Mouse (Mus musculus) cerebellum, postnatal 14 days (tissue): ENCODE data around the gene Cct3.
"Not testable (repeated sequence)": the region's sequence is repeated elsewhere in the genome, so short reads cannot be mapped to it uniquely, and the experiment has no call there.

ENCODE experiments used
- DNase-seq, 2 experiments: peaks; one replicate each; pipeline ENCODE4 v3.0.0; 2021; ENCODE audit warnings: mixed read lengths in 2 of 2

The Cct3 gene

DNA sequence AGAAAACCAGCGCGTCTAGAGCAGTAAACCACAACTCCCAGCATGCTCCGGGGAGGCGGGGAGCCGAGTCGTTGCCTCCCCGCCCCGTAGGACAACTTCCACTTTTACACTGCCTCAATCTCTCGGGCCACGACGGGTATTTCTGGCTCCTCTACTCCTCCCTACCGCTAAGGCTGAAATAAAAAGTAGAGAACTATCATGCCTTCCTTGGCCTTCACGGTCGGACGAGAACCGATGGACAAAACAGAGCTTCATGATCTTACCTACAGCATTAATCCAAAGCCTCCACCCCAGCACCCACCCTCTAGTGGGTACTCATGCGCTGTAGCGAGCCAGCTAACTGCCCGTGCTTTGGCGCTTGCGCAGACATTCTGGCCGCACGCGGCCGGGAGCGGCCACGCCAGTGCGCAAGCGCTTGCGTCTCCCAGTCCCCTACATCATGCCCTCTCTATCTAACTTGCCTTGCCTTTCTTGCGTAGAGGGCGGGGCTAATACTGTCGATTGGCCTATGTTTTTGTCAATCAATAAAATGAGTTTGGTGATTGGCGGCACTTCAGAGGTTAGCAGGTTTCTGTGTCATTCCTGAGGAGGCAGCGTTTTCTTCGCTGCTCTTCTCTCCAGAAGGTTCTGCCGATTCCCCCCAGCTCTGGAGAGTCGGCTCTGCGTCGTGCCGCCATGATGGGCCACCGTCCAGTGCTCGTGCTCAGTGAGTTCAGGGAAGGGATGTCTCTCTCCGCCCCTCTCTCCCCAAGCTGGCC is at the start of gene Cct3, which contains the start of gene Tsacc:
Gene Cct3, plus strand, starts transcription at position 556 of the 758 bp plus-strand sequence.
Gene Tsacc, minus strand, starts transcription at position 439 of the 758 bp plus-strand sequence.
- peak; percentile 96 to 98 for DNase-seq

DNA sequence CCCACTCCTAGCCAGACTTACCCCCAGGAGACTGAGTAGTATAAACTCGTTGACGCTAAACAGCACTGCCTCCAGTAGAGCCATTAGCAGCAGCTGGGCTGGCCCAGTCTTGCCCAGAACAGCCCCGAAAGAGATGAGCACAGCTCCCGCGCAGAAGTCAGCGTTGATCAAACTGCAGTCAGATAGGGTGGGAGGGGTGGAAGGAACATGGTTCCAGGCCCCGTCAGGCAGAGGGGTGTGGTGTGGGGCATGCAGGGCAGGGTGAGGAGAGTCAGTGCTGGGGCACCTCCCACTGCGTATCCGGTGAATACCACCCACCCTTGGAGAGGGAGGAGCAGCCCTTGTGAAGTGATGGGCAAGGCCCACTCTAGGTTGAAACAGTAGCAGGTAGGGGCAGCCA is 49.2 kb upstream of the Cct3 start:
- no peak for DNase-seq

DNA sequence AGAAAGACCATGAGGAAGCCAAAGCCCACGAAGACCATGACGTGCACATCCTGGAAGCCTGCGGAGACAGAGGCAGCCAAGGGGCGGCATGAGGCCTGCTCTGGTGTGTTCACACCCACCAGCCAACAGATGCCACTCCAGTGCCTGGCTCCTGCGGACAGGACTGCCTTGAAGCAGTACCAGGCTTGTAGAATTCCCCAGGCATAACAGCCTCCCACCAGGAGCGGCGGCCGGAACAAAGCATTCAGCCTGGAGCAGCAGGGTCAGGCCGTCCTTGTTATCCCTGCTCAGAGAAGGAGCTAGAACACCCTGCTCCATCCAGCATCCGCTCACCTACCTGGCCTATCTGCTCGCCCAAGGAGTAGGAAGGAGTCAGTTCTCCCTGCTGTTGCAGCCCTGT is 48.5 kb upstream of the Cct3 start:
- DNase-seq = peak in 1 of 2 experiments; percentile 43

DNA sequence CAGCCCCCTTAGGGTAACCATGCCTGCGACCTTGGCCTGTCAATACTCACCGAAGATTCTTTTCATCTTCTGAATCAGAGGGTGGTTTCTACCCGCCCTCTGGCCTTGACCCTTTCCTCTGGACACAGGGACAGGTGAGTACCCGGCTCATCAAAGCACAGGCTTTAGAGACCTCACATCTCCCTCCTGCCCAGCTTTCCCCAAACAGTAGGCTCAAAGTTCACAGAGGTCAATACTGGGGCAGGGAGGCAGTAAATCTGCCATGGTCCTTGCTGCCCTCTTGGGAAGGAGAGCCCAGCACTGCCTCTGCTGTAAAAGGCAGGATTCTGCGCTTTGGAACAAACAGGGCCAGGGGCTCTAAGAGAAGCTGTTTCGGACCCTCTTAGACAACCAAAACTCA is 44.2 kb upstream of the Cct3 start:
- DNase-seq = no peak

DNA sequence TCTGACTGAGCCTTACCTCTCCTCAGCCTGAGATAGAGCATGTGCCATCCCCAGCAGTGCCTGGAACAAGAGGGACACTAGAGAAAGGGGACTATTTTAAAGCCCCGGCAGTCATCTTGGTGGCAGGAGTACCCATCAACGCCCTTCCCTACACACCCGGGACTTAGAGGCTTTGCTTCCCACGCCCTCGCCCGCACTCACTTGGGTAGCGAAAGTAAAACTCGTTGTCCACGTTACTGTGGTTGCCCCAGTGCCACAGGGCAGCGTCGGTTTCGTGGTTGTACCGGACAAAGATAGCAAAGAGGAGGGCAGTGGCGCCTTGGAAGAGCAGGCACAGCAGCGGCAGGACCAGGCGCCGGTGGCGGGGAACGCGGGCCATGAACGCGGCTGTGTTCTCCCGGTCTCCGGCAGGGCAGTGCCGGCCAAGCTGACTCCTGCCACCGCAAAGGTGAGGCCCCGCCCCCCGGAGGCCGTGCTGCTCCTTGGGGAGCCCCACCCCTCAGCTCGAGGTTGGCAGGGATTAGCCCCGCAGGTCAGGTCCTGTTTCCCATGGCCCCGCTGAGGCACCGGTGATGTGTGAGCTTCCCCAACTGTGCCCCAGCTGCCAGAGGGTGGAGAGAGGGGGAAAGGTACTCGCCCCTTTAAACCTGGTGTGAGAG is 42.5 kb upstream of the Cct3 start, which contains the start of gene Rhbg:
Gene Rhbg, minus strand, starts transcription at position 442 of the 659 bp plus-strand sequence.
- DNase-seq = peak; percentile 56 to 63

DNA sequence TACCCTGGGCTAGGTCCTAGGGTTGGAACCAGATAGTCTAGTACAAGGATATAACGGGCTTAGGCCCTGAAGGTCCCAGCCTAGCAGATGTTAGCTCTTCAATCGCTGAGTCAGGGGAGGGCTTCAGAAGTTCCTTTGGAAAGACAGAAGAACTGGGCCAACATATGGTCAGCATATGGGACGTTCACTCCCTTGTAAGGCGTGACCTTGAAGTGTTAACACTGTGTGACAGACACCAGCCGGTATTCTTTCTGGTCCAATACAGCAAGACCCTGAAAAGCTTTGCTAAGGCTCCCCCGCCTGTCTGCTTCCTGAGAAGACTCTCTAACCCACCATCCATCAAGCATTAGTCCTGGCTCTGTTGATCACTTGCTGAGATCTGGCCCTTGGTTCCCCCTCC is 41.0 kb upstream of the Cct3 start:
- DNase-seq = no peak

DNA sequence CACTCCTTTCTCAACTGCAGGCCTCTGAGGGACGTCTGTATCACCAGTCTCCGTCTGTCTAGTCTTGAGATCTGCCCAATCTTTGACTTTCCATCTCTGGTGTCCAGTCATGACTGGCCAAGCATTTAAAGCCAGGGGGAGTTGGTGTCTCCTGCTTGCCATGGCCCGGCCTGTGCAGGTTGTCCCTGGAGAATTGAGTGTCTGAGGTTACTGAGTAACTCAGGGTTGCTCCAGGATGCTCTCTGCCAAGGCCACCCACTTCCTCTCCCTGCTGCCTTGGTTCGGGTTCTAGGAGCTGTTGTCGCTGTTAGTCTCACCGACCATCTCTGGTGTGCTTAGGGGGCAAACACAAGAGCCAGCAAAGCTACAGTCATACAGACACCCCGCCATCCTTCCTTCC is 40.5 kb upstream of the Cct3 start:
- DNase-seq = no peak

DNA sequence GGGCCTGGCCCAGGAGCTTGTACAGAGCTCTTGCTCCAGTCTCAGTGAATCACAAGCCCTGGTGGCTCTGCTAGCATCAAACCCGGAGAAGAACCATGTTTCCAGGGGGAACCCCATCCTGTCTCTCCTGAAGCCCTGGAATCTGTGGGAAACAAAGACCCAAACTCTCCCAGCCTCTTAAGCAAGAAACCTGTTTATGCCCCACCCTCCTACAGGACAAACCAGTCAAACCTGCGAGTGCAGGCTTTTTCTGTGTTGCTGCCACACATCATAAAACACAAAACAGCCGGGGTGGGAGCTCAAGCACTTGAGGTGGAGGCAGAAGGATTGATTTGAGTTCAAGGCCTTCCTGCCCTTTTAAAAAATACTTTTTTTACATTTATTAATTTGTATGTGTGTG is 34.6 kb upstream of the Cct3 start:
- no peak for DNase-seq

DNA sequence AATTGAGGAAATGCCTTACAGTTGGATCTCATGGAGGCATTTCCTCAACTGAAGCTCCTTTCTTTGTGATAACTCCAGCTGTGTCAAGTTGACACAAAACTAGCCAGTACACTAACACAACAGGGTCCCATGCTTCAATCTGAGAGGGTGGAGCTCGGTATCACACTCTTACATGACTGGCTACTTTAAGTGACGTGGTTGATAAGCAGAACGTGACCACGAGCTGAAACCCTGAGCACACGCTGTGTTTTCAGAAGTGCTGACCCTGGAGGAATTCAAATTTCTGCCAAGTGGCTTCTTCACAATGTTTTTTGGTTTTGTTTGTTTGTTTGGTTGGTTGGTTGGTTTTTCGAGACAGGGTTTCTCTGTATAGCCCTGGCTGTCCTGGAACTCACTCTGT is 28.9 kb upstream of the Cct3 start:
- not testable (repeated sequence) for DNase-seq

DNA sequence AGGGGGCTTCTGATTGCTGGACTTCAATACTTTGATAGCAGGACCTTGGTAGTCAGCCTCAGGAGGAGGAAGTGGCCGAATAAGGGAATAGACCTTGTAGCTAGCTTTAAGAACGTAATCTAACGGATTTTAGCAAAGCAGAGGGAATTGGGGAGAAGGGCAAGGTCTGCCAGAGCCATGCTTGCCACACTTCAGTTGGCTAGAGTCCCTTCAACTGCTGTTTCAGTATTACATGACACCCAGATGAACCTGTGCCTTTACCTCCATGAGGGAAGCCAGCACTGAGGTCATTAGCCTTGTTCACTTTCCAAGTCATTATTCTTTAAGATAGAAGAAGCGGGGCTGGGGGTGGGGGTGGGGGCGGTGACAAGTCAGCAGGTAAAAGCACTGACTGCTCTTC is 27.9 kb upstream of the Cct3 start:
- no peak for DNase-seq

DNA sequence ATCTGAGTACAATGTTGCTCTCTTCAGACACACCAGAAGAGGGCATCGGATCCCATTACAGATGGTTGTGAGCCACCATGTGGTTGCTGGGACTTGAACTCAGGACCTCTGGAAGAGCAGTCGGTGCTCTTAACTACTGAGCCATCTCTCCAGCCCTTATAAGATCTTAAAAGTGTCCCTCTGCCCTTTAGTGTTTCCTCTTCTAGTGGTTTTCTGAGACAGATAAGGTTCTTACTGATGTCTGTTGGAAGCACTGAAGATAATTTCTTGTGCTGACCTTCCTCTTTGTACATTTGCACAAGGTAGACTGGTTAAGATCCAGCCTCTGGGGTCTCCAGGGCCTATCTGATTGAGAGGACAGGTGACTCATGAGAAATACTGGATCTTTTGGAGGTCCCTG is 25.6 kb upstream of the Cct3 start:
- not testable (repeated sequence) for DNase-seq

DNA sequence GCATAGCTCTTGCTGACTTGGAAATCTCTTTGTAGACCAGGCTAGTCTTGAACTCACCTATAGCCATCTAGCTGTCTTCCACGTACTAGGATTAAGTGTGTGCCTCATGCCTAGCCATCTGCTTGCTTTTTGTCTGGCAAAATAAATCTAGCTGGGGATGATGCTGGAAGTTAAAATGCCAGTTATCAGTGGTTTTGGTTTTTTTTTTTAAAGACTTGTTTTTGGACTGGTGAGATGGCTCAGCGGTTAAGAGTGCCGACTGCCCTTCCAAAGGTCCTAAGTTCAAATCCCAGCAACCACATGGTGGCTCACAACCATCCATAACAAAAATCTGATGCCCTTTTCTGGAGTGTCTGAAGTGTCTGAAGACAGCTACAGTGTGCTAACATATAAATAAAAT is 25.1 kb upstream of the Cct3 start:
- no peak for DNase-seq

DNA sequence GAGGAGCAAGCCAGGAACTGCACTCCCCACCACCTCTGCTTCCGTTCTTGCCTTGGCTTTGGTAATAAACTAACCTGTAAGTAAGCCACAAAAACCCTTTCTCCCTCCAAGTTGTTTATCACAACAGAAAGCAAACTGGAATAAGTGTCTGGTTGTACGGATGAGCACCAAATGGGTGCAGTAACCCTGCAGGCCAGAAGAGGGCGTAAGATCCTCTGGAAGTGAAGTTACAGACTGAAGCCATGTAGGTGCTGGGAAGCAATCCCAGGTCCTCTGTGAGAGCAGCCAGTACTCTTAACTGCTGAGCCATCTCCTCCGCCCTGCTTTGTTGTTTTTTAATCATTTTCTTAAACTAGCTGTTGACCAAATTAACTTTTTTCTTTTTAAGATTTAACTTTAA is 22.9 kb upstream of the Cct3 start:
- DNase-seq = no peak

DNA sequence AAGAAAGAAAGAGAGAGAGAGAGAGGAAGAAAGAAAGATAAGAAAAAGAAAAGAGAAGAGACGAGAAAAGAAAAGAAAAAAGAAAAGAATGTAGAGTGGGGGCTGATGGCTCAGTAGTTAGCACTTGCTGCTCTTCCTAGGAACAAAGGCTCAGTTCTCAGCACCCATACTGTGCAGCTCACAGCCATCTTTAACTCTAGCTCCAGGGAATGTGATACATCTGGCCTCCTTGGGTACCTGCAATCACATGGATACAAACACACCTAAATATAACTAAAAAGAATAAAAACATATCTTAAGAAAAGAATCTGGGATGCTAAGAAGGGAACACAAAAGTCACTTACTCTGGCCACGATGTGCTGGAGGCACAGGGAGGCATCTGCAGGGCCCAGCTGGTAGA is 20.8 kb upstream of the Cct3 start:
- DNase-seq = no peak

DNA sequence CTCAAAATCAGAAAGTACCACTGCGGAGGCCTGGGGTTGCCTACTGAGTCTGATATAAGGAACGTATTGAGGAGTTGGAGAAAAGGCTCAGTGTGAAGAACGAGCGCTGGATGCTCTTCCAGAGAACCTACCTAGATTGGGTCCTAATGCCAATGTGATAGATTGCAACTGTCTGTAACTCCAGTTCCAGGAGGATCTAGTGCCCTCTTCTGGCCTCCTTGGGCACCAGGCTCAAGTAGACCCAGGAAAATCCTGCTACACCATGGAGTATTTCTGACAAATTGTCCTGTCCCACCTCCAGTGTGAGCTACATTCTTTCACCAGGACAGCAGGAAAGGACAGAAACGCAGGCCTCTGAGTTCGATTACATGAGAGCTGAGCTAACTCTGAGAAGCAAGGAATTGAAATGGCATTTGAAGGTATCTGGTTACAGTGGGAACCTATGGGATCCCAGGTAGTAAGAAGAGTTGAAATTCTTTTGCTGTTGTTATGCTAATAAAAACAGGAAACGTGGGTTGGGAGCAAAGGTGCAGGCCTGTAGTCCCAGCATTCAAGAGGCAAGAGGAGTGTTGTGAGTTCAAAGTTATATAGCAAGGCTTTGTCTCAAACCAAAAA is 20.3 kb upstream of the Cct3 start:
- peak; percentile 60 to 68 for DNase-seq

DNA sequence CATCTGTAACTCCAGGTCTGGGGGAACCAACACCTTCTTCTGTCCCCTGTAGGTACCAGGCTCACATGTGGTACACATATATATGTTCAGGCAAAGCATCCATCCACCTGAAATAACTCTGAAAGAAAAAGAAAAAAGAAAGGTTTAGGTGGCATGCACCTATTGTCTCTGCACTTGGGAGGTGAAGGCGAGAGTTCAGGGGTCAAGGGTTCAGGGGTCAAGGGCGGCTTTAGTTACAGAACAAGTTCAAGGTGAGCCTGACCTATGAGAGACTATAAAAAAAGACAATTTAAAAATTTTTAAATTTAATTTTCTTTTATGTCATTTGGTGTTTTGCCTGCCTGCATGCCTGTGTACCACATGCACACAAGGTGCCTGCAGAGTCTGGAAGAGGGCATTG is 16.9 kb upstream of the Cct3 start:
- DNase-seq = no peak

DNA sequence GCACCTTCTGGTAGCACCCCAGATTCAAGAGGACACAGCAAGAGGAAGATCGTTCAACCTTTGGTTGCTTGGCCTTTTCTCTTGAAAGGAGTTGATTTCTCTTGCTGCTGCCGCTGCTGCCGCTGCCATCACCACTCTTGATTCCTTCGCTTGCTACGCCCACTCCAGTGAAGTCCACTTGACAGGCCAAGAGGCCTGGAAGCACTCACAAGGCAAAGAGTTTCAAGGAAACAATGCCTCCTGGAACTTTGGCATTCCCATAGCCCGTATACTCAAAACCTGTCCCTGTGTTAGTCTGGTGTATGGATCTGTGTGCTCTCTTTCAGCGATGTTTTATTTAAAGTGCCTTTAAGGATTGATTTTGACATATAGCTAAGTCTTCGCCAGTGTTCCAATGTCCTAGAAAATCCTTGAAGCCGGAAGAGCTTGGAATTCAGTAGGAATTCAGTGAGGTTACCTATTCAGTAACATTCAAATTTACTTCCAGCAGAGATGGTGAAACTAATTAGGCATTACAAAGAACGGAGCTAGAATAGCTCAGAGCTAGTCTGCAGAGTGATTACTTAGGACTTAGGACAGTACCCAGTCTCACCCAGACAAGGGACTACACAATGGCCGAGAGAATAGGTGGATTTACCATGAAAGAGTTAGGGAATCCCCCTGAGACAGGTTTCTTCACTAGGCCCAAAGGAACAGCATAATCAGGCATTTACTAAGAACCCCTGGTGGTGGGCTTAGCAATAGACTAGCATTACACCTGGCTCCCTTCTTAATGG is 15.6 kb upstream of the Cct3 start:
- DNase-seq = not testable (repeated sequence)

DNA sequence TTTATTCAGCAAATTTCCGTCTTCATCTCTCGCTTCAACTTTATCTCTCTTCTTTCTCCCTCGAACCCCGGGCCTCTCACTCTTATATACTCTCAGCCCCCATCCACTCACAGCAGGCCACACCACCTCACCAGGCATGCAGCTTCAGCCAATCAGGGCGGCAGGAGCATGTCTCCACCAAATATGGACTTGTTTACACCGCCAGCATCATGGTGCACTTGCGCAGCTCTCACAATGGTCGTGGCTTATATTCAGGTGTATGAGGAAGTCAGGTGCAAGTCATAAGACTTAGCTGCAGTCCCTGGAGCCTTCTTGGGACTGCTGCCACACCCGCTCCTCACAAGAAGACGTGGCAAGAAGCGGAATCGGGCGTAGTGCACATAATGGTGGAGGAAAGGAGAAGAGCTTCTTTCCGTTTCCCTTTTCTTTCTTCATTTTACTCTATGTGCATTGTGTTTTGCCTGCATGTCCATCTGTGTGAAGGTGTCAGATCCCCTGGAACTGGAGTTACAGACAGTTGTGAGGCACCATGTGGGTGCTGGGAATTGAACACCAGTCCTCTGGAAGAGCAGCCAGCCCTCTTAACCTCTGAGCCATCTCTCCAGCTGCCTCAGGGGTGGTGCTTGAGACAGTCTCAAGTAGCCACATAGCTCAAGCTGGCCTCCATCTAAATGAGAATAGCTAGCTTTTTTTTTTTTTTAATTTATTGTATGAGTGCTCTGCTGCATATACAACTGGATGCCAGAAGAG is 11.9 kb upstream of the Cct3 start:
- not testable (repeated sequence) for DNase-seq

DNA sequence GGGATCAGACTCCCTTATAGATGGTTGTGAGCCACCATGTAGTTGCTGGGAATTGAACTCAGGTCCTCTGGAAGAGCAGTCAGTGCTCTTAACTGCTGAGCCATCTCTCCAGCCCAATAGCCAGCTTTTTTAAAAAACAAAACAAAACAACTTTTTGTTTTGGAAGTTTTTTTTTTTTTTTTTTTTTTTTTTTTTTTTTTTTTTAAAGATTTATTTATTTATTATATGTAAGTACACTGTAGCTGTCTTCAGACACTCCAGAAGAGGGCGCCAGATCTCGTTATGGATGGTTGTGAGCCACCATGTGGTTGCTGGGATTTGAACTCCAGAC is 11.4 kb upstream of the Cct3 start:
- DNase-seq = not testable (repeated sequence)

DNA sequence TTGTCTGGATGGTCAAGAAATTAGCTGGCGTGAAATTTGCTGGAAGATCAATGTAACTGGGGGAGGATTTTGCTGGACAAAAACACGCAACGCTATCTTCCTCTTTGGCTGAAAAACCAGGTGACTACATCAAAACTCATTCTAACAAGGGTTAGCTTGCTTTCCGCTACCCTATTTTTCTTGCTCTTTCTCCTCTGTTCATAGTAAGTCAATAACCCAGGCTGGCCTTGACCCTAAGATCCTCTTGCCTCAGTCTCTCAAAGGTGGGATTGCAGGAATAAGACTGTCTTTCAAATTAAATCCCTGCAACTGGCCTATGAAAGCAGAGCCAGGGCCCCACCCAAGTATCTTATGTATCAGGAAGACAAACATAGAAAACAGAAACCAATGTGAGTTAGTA is 9.8 kb upstream of the Cct3 start, which contains the start of gene Gm38392:
Gene Gm38392, minus strand, starts transcription at position 101 of the 400 bp plus-strand sequence.
- no peak for DNase-seq

DNA sequence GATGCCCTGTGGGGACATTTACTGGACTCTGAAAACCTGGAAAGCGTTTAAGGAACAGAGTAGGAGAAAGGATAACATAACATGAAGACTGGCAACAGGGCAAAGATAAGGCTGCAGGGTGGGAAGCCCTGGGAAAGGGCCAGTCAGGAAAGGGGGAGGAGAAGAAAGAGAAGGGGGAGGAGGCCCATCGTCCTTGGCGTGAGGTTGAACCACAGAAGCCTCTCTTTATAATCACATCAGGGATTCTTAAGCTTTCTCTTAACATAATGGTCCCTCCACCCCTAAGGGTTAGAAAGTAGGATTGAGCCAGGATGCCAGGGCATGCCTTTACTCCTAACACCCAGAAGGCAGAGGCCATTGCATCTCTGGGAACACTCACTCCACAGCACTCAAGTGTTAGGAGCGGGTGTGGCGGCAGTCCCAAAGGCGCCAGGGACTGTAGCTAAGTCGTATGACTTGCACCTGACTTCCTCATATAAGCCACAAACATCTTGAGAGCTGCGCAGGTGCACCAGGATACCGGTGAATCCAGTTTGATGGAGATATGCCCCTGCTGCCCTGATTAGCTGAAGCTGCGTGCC is 8.7 kb upstream of the Cct3 start:
- not testable (repeated sequence) for DNase-seq

DNA sequence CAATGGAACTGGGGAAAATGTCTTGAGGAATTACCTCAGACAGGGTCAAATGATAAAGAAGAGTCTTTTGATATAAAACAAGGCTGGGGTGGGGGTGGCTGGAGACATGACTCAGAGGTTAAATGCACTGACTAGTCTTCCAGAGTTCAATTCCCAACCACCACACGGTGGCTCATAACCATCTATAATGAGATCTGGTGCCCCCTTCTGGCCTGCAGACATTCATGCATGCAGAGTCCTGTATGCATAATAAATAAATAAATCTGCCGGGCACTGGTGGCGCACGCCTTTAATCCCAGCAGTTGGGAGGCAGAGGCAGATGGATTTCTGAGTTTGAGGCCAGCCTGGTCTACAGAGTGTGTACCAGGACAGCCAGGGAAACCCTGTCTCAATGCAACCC is 4.9 kb upstream of the Cct3 start:
- peak; percentile 30 to 44 for DNase-seq
